Mouse (Mus musculus): Measurements from ENCODE around the gene Cmtm7. TPM values are rescaled to one million over a fixed set of nuclear protein-coding genes. Genes with fewer than 3 reads are reported as not detected.

The Cmtm7 gene
- total RNA-seq (2014; fragmentation: Nextera tagmentation) (189 and 199 TPM in 2 replicates), total RNA-seq (2017) (144 and 195 TPM in 2 replicates)

DNA sequence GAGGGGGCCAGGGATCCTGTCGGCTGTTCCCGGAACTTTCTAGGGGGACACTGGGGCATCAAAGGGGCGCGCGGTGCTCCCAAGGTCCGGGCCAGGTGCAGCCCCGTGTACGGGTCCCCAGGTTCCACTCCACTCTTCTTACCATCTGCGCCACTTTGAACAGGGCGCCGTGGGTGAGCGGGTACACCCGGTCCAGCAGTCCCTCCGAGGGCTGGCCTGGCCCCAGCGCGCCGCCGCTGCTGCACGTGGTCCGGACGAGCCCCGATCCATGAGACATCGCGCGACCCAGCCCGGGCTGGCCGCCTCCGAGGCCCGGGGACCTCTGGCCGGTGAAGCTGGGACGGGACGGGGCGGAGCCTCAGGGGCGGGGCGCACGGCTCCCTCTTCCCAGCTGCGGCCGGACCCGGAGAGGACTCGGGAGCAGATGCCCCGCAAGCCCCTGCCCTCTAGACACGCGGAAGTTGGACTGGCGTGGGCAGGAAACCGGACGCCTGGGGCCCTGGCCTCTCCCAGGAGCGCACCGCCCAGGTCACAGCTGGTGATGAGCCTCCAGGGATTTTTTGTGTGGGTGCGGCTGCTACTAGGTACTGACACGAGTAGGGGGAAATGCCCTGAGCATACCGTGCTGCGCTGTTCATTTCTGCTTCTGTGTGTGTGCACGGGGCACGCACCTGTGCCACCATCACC, at the start of gene Cmtm7:
TSS of gene Cmtm7 (minus strand) at position 331 of the 687 bp plus-strand sequence.
- peak; percentile 49 for ATAC-seq (replicated peaks; ENCODE audit: low FRiP score, low TSS enrichment, poor library complexity, severe bottlenecking)

DNA sequence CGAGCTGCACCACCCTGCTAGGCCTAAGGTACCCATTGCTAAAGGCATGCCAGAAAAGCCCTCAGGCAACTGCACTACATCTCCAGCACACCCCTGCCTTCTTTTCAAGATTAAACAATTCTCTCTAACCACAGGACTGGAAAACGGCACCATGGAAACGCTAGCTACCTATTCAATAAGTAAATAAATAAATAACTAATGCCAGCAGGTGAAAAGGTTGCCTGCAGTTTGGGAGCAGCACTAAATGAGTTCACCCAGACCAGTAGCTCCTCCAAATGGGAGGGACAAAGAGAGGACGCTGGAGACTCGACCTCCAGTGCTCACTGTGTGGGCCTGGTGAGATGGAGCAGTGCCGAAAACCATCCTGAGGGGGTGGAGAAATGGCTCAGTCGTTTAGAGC, 48.7 kb upstream of the Cmtm7 start:
- no peak for ATAC-seq (replicated peaks; ENCODE audit: low FRiP score, low TSS enrichment, poor library complexity, severe bottlenecking)

DNA sequence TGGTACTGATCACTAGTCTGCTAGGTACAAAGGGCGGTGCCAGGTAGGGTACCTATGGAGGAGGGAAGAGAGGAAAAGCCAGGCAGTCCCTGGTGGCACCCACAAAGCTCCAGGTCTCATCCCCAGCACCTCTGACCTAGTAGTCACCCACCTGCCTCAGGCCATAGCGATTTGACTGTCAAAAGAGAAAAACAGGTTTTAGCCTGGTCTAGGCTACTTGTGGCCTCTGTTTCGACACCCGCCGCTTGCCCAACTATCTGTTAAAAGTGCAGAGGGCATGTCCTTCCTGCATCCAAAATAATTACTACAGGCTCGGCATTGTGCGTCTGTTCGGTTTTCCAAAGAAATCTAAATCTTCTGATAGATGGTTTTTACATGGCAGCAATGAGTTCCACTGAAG, 48.0 kb upstream of the Cmtm7 start:
- no peak for ATAC-seq (replicated peaks; ENCODE audit: low FRiP score, low TSS enrichment, poor library complexity, severe bottlenecking)

DNA sequence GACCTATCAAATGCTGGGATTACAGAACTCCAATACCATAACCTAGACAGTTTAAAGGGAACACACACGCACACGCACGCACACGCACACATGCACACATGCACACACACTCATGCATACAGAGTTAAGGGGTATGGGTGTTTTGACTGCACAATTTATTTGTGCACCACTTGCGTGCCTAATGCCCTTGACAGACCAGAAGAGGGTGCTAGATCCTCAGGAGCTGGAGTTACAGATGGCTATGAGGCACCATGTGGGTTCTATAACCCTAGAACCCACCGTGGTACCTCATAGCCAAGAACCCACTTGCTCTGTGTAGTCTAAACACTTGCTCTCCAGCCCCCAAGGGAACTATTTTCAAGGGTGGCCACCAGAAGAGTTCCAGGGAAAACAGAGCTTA, 46.7 kb upstream of the Cmtm7 start:
- ATAC-seq (replicated peaks; ENCODE audit: low FRiP score, low TSS enrichment, poor library complexity, severe bottlenecking), result no peak

DNA sequence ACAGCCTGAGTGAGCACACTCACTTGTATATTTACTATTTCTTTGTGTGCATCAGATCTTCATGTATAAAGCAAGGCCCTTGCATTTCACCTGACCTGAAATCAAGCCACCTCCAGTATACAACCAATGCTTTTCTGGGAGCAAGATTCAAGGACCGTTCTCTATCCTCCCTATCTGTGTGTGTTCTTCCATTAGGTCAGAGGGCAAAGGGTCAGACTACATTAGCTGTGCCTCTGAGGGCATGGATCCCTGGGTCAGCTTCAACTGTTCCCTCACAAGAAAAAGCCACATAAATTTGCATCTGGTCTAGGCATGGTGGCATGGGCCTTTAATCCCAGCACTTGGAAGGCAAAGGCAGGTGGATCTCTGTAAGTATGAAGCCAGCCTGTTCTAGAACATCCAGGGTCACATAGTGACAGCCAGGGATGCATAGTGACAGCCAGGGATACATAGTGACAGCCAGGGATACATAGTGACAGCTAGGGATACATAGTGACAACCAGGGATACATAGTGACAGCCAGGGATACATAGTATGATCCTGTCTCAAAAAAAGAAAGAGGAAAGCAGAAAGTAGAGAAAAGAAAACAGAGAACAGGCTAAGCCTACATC, 45.7 kb upstream of the Cmtm7 start:
- no peak for ATAC-seq (replicated peaks; ENCODE audit: low FRiP score, low TSS enrichment, poor library complexity, severe bottlenecking)

DNA sequence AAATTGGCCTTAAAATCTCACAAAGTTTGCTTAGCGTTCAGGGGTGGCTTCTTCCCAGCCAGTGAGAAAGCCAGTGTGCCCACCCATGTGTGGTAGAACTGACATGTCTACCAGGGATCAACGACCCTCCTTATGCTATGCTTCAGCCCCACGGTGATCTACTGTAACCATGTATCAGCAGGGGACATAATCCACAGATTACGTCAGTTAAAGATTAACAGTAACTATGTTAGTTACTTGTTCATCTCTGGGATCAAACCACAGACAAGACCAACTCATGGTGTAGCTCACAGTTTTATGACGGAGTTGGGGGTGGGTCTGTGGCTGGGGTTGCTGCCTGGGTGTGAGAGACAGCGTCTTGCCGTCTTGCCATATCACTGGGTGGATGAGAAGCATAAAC, 42.5 kb upstream of the Cmtm7 start:
- ATAC-seq (replicated peaks; ENCODE audit: low FRiP score, low TSS enrichment, poor library complexity, severe bottlenecking), result no peak

DNA sequence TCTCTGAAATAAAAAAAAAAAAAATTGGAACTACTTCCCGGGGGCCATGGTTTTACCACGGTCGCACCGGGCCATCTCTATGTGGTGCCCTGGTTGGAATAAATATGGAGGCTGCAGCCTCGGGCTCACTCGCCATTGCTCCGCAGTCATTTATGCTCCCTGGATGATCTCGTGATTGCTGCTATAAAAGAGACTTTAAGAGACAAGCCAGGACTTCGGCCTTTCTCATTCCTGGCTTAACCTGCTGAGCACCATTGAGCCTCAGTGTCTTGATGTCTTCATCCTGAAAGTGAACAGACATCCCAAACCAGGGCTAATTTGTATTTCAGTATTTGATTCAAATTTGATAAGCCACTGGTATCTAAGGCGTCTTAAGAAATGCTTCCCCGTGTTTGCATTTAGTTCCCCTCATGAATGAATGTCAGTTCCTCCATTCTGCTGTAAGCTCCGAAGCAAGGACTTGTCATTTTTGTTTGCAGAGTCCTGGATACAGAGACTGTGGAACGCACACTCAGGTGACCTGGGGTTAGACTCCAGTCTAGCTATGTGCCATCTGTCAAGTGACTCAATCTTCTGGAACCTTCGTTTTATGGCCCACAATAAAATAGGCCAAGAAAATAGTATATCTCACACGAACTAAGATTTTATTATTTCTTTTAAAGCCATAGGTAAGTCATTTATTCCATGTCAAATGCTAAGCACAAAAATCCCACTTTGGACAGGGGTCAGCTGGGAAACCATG, 40.1 kb upstream of the Cmtm7 start:
- no peak for ATAC-seq (replicated peaks; ENCODE audit: low FRiP score, low TSS enrichment, poor library complexity, severe bottlenecking)

DNA sequence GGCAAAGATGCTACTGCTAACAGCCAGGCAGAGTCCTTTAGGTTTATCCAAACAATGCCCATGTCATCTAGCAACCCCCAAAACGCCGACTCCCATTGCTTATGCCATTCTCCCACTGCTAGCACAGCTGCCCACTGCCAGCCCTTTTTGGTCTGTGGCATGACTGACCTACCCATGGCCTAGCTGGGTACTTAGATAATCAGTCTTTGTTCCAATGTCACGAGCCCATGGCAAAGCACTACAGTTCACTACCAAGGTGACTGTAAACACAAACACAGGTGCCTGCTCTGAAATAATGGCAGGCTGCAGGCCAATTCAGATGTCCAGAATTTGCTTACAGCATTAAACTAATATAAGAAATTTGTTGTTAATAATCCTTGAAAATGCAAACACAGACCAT, 37.3 kb upstream of the Cmtm7 start:
- ATAC-seq (replicated peaks; ENCODE audit: low FRiP score, low TSS enrichment, poor library complexity, severe bottlenecking), result no peak

DNA sequence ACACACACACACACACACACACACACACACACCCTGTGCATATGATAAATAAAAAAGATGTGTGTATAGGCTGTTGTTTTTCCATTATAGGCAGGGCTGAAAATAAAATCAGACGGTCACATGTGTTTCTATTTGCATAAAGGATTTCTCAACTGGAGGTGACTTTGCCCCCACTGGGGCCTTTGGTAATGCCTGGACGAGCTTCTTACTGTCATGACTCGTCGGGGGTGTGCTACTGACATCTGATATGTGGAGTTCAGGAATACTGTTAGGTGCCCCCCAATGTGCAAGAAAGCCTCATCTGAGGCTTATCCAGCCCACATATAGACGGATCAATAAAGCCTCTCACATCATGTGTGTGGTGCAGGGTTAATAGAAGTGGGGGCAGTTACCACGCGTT, 35.4 kb upstream of the Cmtm7 start:
- ATAC-seq (replicated peaks; ENCODE audit: low FRiP score, low TSS enrichment, poor library complexity, severe bottlenecking), result no peak

DNA sequence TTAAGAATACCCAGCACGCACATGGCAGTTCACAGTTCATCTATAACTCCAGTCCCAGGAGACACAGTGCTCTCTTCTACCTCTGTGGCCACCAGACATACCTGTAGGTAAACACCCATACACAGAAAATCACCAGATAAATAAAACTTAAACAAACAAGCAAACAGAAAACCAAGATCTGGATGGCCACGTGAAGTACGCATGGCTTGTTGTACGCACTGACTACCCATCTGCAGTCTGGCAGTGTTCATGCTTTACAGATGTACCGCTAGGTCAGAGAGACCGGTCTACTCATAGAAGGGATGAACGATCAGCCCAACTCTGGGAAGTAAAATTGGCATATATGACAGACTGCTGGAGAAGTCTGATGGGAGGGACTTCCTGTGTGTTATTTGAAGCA, 34.5 kb upstream of the Cmtm7 start:
- no peak for ATAC-seq (replicated peaks; ENCODE audit: low FRiP score, low TSS enrichment, poor library complexity, severe bottlenecking)

DNA sequence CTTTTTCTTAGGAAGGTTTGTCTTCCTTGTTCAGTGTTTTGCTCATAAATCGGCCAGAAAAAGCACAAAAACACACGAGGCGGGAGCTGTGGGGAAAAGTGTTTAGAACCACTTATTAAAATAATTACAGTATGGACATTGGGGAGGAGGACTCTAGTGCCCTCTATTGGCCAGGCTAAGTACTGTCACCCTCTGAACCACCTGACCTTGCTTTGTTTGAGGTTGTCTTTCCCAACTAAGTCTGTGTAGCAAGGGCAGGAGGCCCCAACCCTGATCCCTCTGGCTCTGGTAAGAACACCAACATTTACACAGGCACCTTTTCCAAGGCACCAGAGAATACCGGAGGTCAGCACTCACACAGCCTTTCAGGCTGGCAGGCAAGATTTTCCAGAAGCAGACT, 33.7 kb upstream of the Cmtm7 start:
- peak; percentile 95 for ATAC-seq (replicated peaks; ENCODE audit: low FRiP score, low TSS enrichment, poor library complexity, severe bottlenecking)

DNA sequence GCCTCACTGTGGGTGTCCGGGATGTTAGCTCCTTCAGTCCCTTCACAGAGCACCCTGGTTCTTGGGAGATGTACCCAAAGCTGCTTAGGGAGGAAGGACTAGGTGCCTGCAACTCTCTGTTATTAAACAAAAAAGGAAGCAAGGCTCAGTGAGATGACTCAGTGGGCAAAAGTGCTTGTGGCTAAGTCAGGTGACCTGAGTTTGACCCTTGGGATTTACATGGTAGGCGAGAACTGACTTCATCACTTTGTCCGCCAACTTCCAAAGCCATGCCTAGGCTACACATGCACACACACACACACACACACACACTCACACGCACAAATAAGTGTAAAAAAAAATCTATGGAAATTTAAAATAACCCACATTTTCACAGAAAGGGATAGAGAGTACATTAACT, 30.3 kb upstream of the Cmtm7 start:
- ATAC-seq (replicated peaks; ENCODE audit: low FRiP score, low TSS enrichment, poor library complexity, severe bottlenecking), result no peak

DNA sequence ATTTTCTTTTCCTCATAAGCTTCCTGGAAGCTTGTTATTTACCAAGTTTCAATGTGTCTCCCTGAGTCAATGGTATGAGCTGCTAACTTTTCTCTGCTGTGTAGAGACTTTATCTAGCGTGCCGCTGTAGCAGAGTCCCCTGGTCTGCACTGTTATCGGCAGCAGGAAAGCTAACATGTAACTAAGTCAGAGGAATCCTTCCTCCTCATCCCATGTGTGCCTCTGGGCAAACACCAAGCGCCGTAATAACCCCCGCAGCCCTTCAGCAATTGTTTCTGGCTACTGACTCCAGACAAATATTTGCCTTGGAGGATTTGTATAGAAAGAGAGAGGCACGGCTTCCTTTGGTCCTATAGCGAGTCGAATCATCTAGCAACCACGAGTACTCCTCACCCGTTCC, 29.2 kb upstream of the Cmtm7 start:
- ATAC-seq (replicated peaks; ENCODE audit: low FRiP score, low TSS enrichment, poor library complexity, severe bottlenecking), result no peak

DNA sequence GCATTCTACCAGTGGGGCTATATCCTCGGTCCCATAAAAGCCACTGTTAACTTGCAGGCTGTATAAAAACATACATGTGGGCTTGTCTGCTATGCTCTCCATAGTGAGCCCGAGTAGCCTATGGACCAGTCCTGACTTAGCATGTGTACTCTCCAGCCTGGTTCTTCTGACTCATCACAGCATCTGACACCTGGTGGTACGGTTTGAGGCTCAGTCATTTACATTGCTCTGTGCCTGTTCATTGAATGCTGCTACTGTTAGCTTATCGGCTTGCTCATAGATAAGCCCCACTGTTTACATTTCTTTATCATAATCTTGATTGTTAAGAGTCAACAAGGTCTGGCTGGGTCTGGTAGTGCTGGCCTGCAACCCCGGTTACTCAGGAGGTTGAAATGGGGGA, 27.0 kb upstream of the Cmtm7 start:
- no peak for ATAC-seq (replicated peaks; ENCODE audit: low FRiP score, low TSS enrichment, poor library complexity, severe bottlenecking)

DNA sequence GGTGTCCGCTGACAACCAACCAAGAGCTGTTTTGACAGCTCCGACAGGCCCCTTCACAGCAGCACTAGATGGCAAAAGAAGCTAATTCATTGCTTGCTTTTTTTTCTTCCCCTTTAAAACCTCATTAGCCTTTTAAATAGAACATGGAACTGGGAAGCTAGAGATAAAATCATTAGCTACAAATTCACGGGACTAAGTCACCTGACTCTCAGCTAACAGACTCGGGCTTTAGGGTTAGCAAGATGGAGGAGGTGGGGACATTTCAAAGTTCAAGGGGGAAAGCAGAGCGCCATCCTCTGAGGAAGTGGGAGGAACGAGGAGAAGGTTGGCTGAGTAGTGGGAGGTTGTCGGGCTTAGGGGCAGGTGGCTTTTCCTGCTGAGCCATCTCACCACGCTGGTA, 25.6 kb upstream of the Cmtm7 start:
- ATAC-seq (replicated peaks; ENCODE audit: low FRiP score, low TSS enrichment, poor library complexity, severe bottlenecking), result no peak

DNA sequence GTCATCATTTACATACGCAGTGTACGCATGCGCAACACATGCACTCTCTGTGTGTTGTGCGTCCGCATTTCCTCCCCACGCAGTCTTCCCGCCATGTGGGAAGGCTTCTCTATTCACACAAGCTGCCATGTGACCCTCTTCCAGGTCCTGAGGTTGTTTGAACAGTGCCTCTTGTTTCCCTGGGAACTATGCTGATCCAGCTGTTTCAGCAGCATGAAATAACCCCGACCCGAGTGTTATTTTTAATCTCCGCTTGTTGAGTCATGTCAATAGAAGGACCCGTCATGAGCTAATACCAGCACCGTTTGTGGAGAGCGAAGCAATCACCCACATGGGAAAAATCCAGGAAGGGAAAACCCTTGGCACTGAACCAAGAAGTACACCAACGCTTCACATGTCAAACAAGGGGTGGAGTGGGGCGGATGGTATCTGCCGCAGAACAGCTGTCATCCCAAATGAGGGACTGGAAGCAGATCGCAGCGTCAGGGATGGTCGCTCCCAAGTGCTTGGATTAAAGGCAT, 23.6 kb upstream of the Cmtm7 start:
- ATAC-seq (replicated peaks; ENCODE audit: low FRiP score, low TSS enrichment, poor library complexity, severe bottlenecking), result no peak

DNA sequence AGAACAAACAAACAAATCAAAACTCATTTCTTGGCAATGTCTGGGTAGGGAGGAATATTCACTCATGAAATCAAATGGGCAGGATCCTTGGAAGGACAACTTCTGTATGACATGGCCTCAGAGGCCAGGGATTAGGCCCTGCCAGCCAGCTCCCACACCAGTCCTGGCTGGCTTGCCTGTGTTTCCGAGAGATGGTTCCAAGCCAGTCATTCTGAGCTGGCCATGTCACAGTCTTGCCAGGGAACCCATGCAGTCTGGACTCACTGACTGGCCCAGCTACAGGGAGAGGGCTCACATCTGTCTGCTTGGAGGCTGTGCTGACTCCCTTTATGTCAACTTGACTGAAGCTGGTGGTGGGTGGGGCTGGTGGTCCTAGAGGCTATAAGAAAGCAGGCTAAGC, 20.5 kb upstream of the Cmtm7 start:
- ATAC-seq (replicated peaks; ENCODE audit: low FRiP score, low TSS enrichment, poor library complexity, severe bottlenecking), result no peak

DNA sequence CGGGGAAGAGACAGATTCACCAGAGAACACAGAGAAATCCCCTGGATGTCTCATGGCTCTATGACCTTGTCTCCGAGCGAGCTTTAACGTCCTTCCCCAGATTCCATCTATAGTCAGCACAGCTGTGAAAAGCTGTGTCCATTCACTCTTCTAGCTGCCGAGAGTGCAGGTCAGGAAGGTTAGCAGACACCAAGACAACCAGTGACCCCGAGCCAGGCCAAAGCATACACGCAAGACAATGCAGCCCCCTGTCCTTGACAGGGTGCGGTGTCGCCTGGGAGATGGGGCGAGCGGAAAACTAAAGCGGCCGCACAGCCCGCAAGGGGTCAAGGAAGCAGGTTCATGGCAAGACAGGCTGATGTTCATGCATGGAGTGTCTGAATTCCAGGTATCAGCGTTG, 19.6 kb upstream of the Cmtm7 start:
- no peak for ATAC-seq (replicated peaks; ENCODE audit: low FRiP score, low TSS enrichment, poor library complexity, severe bottlenecking)

DNA sequence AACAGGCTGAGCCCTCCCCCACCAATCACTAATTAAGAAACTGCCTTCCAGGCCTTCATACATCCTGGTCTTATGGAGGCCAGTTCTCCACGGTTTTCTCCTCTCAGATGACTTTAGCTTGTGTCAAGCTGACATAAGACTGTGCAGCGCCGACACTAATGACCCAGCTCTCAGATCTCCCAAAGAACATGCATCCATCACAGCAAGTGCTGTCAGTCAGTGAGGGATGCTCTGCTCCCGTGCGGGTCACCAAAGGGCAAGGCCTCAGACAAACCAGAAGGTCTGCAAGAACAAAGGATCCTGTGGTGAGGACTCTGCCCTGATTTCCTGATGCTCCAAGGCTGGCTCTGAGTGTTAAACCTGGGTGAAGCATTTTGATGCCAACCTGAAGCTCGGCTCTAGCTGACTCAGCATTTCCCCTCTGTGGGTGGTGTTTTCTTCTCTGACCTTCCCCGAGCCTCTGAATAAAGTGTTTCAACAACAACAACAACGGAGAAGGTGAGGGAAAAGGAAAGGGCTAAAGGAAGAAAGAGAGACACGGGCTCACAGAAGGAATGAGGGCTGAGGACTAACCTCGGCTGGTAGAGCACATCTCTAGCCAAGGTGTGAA, 17.9 kb upstream of the Cmtm7 start:
- ATAC-seq (replicated peaks; ENCODE audit: low FRiP score, low TSS enrichment, poor library complexity, severe bottlenecking), result no peak

DNA sequence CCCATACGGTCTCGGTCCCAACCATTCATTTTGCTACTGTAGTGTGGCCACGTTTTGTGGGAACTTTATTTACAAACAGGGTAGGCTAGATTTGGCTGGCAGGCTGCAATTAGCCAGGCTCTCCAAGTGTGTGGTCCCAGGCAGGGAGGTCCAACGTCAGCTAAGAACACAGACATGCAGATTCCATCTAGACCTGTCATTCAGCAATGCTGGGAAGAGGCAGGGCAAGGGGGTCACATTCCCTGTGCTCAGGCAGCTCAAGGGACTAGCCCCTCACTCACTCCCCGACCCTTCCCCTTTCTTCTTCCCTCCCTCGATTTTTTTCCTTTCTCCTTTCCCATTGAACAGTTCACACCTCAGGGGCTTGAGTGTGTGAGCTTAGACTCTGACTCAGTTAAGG, 17.2 kb upstream of the Cmtm7 start:
- ATAC-seq (replicated peaks; ENCODE audit: low FRiP score, low TSS enrichment, poor library complexity, severe bottlenecking), result no peak
